Mouse (Mus musculus) heart, adult 11 months (tissue): ENCODE results near the gene Fndc9.

Experiments
- DNase-seq: peaks from one replicate; pipeline ENCODE4 v3.0.0; 2022

Gene Fndc9

DNA sequence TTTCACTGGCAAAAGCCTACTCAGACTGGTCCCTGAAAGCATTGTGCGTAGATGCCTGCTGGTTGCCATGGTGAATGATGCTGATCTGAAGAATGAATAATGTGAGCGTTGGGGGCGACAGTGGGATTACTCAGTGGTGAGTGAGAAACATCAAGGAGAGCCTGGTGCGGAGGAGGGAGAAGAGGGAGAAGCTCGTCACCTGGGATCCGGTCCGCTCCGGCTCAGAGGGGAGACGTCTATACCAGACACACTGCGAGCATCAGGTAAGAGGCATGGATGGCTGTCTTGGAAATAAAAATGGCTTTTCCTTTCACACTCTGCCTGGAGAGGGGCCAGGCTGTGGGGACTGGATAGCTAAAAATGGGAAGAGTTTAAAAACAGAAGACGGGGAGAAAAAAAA, at the start of gene Fndc9:
Fndc9 (plus strand) TSS at position 198 of the 400 bp plus-strand sequence.
- no peak for DNase-seq

DNA sequence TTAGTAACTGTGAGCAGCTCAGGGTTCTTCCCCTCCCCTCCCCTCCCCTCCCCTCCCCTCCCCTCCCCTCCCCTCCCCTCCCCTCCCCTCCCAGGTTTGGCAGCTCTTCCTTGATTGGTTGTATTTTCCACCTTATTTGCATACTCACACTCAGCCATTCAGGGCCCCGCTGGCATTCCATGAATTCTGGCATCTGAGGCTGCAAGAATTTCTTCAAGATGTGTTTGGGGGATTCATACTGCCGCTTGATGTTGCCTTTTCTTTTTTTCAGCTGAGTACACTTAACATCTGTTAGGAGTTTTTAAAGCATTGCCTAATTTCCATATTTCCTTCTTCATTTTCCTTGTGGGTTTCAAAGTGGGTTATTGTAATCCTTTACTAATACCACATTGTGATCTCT, 47.0 kb upstream of the Fndc9 start:
- DNase-seq, result no peak

DNA sequence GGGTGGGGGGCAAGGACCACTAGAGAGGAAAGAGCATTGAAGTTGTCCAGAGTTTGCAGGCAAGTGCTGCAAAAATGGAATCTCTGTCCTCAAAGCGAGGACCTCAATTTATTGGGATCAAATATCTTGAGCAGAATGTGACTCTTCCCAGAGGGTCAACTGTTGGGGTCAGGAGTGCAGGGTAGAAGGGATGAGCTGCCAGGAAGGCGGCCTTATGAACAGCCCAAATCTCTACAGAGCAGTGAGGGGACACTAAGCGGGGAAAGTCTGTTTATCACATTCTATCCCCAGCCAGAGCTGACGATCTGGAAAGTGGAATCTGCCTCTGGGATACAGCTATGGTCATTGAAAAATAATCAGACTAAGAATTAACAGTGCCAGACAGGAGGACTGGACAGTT, 41.2 kb upstream of the Fndc9 start:
- DNase-seq, result no peak

DNA sequence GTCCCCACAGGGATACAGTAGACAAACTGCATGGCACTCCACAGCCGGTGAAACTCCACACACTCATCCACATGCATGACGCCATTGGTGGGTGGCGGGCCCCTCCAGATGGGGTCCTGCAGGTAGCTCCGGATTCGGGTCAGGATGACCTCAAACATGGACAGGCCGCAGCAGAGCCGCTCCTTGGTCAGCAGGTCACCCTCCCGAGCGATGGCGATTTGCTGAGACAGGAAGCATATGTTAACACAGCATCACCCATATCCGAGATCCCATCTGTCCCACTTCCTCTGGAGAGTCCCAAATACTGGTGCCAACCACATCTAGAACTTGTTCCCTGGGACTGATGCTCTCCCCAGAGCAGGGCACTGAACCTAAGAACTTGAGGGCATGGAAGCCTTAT, 34.7 kb upstream of the Fndc9 start:
- DNase-seq, result no peak

DNA sequence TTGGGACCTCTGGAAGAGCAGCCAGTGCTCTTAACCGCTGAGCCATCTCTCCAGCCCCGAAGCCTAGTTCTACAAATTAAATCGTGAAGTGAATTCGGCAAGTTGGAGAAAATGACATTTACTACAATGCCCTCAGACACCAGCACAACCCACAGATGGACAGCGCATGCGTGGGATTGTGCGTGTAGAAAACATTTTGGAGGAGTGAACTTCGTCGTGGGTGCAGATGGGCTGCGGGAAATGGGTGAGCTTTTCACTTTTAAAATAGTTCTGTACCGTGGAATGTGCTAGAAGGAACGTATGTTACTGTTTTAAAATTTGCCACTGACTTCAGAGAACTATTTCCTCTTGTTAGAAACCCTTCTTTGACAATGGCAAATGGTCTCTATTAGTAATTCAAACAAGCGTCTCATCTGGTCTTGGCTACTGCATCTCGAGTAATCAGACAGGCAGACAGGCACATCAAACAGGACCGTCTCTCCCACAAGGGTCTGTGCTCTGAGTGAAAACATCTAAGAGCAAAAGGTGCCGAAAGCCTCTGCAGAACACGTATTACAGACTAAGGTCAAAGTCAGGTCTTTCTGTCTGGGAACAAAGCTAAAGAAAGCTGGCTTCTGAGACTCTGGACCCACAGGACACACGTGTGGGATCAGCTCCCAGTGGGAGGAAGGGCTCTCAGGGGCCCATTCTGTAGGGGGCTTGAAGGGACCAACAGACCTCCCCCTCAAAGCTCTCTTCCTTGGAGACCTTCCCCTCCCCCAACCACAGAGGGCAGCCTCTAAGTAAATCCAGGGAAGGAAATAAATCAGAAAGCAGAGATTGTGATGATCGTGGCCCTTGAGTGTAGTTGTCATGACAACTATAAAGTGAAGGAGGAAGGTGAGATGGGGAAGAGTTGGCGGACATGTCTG, 33.4 kb upstream of the Fndc9 start:
- DNase-seq, result no peak

DNA sequence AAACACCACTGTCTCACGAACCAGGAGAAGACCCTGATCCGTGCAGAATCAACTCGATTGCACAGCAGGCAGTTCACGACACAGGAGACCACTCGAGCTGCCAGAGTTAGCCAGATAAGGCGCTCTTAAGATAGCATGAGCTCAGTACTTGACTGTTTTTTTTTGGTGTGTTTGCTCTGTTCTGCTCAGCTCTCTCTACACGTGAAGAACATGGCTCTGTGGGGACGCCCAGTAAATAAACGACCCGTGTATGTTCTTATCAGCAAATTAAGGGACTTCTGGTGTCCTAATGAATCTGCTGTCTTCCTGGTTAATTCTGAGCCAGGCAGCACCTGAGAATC, 32.8 kb upstream of the Fndc9 start:
- peak; percentile 16 for DNase-seq

DNA sequence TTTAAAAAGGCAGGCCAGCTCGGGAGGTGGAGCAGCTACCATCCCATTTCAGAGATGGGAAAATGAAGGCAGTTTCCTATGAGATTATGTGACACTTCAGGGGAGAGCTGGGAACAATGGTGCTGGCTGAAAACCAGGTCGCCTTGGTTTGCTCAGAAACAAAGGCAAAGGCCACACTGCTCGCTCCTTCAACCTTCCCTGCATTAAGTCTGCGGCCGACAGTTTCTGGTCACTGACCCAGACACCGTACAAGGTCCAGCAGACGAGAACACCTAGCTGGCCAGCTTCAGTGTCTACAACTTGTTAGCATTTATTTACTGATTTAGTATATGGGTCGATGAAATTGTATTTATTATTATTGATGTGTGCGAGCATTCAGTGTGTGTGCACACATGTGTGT, 30.5 kb upstream of the Fndc9 start:
- peak; percentile 36 for DNase-seq

DNA sequence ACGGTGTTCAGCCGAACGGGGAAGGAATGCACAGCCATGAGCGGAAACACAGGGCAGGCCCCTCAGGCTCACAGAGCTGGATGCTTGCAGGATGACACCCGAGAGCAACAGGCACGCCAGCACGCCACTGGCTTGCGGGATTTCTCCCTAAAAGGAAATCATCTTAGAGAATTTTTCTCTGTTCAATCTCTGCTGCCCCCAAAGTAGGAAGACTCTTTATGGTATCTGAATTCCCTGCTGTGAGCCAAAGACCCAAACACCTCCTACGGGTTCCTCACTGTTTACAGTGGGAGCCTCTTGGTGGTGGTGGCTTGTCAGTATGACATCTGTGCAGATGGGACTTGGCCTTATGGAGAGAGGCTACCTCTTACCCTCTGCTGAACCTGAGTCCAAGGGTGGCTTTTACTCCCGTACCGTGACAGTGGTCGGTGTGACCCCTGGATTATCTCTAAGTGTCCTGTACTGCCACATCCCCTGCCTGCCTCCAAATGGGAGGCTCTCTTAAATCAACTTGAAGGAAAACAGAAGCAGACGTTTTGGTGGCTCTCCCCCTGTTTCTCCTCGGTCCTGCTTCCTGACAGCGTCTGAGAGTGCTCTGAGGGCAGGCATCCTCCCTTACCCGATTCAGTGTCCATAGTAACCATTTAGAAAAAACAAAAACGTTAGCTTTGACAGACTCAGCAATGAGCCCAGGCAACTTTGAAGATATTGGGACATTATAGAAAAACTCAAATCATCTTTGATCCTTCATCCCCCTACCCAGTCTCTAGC, 29.5 kb upstream of the Fndc9 start:
- DNase-seq, result no peak

DNA sequence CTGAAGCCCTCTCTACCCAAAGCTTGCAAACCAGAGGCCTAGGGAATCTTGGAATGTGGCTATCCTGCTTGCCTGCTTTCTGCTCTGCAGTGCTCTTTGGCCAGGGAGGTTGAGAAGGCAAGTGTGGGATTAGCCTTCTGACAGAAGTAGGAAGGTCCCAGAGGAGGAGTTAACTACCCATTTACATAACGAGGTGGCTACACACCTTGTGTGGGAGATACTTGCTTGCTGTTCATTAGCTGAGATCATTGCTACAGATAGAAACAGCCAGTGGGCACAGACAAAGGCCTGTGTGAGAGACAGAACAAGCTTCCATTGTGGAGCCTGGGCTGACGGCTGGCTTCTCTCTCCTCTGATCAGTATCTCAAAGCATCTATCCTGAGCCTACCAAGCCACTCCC, 25.4 kb upstream of the Fndc9 start:
- no peak for DNase-seq

DNA sequence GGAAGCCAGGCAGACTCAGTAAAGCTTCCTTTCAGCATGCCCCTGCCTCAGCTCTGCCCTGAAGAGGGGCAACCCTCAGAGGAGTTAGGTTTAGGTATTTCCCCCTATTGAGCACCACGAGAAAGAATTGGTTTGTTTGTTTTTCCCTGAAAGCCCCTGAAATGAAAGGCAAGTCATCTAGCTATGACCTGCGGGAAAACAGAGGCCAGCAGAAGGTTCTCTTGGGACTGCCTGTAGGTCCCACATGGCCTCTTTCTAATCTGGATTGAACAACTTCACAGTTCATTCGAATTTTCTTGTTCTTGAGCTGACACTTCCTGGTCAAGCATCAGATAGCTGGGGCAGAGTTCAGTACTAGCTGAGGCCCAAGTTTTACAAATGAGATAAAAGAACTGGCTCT, 23.5 kb upstream of the Fndc9 start:
- DNase-seq, result no peak

DNA sequence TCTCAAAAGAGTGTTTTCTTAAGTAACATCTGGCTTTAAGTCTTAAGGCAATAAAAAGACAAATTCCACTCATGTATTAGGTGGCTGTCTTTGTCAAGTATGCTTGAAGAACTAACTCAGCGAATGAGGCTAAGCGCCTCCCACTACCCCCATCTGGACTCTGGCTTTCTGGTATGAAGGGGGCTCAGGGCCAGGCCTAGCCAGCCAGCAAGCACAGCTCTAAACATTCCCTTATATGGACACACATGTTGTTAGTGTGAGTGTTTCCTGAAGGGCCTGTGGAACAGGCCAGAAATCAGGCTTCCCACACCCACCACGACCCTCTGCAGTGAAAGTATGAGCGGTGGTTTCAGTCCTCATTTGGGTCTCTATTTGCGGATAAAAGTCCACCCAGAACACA, 21.5 kb upstream of the Fndc9 start:
- no peak for DNase-seq

DNA sequence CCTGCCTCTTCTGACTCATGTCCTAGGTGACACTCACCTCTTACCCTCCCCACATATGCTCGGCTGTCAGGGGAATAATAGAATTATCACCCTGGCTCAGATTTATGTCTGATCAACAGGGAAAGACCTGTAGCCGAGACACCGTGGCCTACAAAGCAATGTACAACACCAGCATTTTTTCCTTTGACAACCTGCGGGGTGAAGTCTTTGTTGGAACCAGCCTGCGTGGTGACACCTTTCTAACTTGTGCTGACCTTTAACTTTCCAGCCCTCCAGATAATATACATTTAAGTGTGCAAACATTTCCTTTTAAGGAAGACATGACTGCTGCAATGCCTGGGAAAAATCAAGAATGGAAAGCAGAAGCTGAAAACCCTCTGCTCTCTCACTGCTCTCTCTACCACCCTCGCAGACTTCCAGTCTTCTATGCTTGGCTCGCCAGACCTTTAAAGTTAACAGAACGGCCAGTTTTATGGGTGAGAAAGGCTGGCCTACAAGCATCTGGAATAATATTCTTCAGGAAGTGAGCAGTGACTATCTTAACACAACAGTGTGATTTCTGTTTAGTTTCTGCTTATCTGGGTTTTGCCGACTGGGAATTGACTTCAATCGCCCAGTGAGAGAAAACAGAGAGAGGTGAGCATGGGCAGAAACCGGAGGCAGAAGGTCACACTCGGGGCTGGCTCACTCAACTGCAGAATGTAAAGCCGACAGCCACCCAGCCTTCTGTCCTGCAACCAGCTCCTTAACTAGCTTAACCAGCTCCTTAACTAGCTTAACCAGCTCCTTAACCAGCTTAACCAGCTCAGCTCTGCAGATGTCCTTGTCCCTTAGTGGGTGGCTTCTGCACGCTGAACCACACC, 20.7 kb upstream of the Fndc9 start:
- DNase-seq, result peak; percentile 90

DNA sequence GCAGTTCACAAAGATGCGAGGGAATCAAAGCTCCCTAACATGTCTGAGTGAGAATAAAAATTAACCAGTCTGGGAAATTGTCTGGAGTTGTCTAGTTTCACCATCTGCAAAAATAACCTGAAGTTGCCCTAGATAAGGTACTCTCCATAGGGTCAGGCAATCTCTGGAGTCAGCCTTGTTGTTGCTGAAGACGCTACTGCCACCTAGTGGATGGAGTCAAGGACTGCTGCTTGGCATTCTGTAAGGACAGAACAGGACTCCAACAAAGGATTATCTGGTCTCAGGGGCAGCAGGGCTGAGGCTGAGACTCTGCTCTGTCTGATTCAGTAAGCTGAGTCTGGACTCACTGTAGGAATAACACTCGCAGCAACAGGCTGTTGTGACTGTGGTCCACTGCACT, 20.0 kb upstream of the Fndc9 start:
- peak; percentile 93 for DNase-seq

DNA sequence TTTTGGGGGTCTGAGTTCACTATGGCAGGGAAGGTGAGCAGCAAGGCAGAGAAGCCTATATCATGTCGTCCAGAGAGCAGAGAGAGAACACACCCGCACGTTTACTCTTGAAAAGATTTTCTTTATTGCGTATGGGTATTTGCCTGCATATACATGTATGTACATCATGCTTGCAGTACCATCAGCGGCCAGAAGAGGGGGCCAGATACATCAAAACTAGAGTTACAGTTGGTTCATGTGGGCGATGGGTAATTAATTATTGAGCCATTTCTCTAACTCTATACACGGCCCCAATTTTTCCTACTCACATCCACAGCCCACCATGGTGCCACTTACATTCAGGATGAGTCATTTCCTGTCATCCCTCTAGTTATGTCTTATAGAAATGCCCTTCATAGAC, 18.7 kb upstream of the Fndc9 start:
- no peak for DNase-seq

DNA sequence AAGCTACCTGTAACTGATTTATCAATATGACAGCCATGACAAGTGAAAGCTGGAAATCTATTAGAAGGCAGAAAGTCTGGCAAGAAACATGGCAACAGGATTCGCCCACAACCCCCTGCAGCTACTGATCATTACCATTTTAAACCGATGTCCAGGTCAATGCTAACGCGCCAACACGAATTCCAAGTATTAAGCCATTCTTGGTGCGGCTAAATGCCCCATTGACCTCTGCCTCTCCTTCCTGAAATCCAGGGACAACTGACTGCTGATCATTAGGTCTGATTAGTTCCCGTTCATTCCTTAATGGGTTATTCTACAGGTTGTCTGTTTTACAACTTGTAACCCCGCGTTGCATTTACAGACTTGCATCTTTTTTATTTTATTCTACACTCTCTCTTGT, 17.6 kb upstream of the Fndc9 start:
- no peak for DNase-seq

DNA sequence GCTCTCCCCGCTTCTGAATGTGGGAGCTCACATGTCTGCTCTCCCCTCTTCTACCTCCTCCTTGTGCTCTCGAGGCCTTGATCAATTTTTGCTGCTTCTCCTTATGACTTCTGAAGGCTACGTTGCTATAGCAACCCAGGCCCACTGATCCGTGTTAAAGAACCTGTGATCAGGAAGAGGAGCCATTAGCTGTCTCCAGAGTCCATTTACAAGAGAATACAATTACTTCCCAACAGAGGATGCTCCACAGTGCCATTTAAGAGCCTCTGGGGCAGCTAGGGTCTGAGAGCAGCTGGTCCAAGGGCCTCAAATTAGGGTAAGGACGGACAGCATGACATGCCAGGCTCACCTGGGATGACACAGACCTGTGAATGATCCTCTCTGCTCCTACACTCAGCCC, 16.7 kb upstream of the Fndc9 start:
- DNase-seq, result no peak

DNA sequence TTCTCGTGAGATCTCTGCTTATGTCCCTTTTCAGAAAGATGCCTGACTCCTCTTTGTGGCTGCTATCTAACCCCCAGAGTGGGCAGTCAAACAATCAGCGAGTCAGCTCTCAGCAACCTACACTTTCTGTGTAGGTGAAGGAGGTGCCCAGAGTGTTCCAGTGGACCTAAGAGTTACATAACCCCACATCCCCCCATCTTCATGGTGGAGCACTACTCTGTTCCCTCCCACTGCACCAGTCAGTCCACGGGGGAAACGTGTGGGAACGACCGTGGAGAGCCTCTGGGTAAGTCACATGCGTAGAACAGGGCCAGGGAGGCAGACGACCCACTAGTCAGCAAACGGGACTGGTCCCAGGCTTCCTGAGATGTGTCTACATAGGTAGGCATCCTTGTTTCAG, 16.0 kb upstream of the Fndc9 start:
- no peak for DNase-seq

DNA sequence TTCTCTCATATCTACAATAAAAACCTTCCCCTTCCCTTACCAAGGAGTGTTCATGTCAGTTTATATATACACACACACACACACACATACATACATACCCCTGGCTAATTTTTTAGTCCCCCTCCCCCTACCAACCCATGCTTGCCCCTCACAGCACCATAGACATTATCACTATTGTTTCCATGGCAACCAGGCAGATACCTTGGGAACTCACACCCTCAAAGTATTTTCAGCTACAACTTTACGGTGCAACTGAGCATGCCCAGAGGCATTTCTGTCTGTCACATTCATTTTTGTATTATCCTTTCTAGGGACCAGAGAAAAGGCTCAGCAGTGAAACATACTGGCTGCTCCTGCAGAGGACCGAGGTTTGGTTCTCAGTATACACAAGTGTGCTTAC, 15.1 kb upstream of the Fndc9 start:
- no peak for DNase-seq

DNA sequence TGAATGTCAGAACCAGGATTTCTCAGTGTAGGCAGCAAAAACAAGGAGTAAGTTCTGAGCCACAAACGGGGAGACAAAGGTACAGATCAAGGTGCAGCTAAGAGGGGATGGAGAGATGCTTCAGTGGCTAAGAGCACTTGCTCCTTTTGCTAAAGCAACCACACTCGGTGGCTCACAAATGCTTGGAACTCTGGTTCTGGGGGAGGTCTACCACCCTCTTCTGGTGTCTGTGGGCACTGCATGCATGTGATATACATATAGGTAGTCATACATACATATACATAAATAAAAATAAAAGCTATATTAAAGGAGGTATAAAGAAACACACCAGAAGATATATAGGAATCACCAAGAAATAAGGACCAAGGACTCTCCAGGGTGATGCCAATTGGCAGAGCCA, 11.8 kb upstream of the Fndc9 start:
- no peak for DNase-seq

DNA sequence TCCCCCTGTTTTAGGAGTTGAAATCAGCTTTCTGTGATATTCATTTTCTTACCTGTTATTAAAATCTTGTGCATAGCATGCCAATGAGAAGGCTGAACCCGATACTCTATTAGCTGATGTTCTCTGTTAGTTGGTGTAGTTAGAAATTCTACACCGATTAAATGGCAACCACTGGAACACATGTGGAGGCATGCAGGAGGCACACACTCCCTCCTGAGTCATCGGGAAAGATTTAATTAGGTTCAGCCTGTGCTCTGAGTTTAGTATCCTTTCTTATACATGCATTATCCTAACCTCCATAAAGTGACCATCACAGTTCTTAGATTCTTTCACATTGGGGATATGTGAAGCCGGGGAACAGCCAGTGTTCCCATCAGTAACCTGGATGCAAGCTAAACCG, 10.0 kb upstream of the Fndc9 start:
- DNase-seq, result no peak

DNA sequence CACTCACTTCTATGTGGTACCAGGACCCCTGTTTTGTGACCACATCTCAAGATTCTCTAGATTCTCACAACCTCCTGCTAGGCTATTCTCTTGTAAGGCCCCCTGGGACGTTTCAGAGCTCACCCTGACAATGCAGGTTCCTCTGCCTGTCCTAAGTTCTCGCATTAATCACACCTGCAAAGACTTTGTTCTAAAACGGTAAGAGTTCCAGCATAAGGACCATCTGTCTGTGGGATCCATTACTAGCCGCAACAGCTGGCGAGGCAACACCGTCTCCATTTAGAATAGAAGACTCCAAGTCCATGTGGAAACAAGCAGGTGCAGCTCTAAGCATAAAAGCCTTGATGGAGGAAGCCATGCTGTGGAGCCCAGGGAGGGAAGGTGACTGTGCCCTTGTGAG, 5.1 kb upstream of the Fndc9 start:
- no peak for DNase-seq

DNA sequence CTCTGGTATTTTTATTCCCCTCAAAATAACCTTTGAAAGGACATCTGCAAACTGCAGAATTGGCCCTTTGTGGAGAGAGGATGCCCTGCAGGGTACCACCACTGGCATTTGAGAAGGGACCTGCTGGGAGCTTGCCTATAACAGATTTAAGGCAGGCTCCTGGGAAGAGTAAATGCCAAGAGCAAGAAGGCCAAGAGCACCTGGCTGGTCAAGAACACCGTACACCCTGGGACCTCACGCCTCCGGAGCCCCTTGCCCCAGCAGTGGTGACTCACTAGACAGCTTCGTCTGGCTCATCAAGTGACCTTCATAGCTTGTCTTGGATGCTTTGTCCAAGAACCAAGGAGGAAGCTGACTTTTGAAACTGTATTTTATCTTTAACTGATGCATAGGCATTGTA, 2.5 kb upstream of the Fndc9 start:
- DNase-seq, result no peak

DNA sequence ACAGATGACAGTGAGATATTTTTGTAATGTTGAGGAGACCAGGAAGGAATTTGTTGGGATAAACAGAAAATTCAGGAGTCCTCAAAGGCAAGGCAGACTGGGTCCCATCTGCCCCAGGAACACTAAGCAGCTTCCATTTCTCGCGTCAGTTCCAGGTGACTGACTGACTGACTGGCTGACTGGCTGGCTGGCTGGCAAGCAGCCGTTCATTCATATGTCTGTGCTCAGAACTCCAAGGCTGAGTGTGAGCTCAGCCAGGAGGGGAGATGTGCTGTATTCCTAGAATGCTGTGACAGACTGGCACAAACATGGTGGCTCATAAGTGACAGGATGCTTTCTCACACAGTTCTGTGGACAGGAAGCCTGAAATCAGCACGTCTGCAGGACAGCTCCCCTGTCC, 1.4 kb upstream of the Fndc9 start:
- DNase-seq, result no peak

DNA sequence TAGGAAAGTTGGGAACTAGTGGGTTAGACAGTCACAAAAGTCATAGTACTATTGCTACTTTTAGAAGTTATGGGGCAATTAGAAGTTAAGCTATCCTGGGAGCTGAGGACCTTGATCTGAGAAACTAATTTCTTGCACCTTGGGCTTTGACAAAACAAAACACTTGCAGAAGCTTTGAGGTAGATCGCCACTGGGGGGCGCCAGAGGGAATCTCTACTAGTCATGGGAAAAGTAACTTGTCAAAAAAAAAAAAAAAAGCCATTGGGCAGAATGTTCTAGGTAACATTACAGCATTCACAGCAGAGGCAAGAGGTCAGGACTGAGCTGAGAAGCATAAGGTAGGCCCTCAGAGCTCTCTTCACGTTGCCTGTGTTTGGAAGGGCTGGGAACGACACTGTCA, 1.6 kb downstream of the Fndc9 start:
- no peak for DNase-seq
